Mouse (Mus musculus) forebrain, embryonic 13.5 days (tissue): ENCODE measurements around the gene Olfr1420. TPM values are rescaled to one million over a fixed set of nuclear protein-coding genes. Genes with fewer than 3 reads are reported as not detected.
"Not testable (repeated sequence)": the region's sequence is repeated elsewhere in the genome, so short reads cannot be mapped to it uniquely, and the experiment has no call there.

Experiments used
- ATAC-seq: fragments of 200-750 bp; cut with Nextera tagmentation; 2 replicates; pipeline ENCODE4 v1.8.0; 2017
- H3K27ac ChIP-seq: fragments of 300-500 bp; sonication (generic); 2 replicates; pipeline ENCODE4 v1.5.1; 2015; ENCODE audit warnings: inconsistent platforms, mild to moderate bottlenecking, moderate library complexity
- H3K27me3 ChIP-seq: fragments of 300-500 bp; sonication (generic); 2 replicates; pipeline ENCODE4 v1.6.1; 2015; ENCODE audit warnings: mild to moderate bottlenecking, inconsistent platforms
- H3K36me3 ChIP-seq: fragments of 300-500 bp; sonication (generic); 2 replicates; pipeline ENCODE4 v1.6.1; 2015; ENCODE audit warnings: mild to moderate bottlenecking, inconsistent platforms; ENCODE audit not compliant: poor library complexity, severe bottlenecking
- H3K4me1 ChIP-seq: fragments of 300-500 bp; sonication (generic); 2 replicates; pipeline ENCODE4 v1.6.1; 2015; ENCODE audit warnings: inconsistent platforms
- H3K4me2 ChIP-seq: fragments of 300-500 bp; sonication (generic); 2 replicates; pipeline ENCODE4 v1.6.1; 2015; ENCODE audit warnings: inconsistent platforms, mild to moderate bottlenecking, moderate library complexity
- H3K4me3 ChIP-seq: fragments of 300-500 bp; sonication (generic); 2 replicates; pipeline ENCODE4 v1.5.1; 2015; ENCODE audit warnings: mild to moderate bottlenecking, inconsistent platforms
- H3K9ac ChIP-seq: fragments of 300-500 bp; sonication (generic); 2 replicates; pipeline ENCODE4 v1.6.1; 2015; ENCODE audit warnings: mild to moderate bottlenecking, inconsistent platforms
- H3K9me3 ChIP-seq: fragments of 300-500 bp; sonication (generic); replicated peaks from 2 replicates; pipeline ENCODE4 v1.6.1; 2016; ENCODE audit warnings: inconsistent platforms
- WGBS: fragments of 180-500 bp; shearing (Covaris S2); methylation state at CpG from one replicate; pipeline ENCODE4 v1.1.7; 2015; 5-methylcytosine and 5-hydroxymethylcytosine counted together
- polyA plus RNA-seq: library from polyadenylated mRNA; unstranded; fragments of >200 nt; fragmentation: Nextera tagmentation; extraction: Ambion mirVana; gene quantifications from 2 replicates; pipeline ENCODE4 v1.2.1, GENCODE M21; 2015

Gene Olfr1420
- polyA plus RNA-seq: 0.05 TPM in 1 of 2 replicates, not detected in the other

DNA sequence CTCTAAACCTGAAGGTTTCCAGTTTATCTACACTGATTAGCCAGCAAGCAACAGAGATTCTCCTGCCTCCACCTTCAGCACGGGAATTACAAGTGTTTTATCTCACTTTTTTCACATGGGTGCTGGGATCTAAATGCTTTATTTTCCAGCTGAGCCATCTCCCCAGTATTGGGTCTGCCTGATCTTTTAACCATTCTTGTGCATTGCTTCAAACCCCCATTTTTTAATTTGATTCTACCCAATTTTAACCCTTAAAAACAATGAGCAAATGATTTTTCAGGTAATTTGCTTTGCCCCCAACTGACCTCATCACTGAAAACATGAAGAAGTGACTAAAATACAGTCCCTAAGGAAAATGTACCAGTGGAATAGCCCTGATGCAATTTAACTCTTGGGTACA lies at the start of gene Olfr1420:
Gene Olfr1420, plus strand, starts transcription at position 301 of the 400 bp plus-strand sequence.
- H3K36me3 ChIP-seq: no peaks in the 10 kb centered on the region
- H3K27ac ChIP-seq: no peak within 1 kb of the TSS
- no peak within 1 kb of the TSS for H3K4me3 ChIP-seq
- H3K27me3 ChIP-seq: no peaks in the 10 kb centered on the region
- H3K4me1 ChIP-seq: no peaks in the 10 kb centered on the region
- ATAC-seq: no peak
- H3K4me2 ChIP-seq: no peak within 1 kb of the TSS
- WGBS: 70% methylated on average over 1 of the region's 1 CpGs
- no peak within 1 kb of the TSS for H3K9ac ChIP-seq
- H3K9me3 ChIP-seq: no peaks in the 10 kb centered on the region

DNA sequence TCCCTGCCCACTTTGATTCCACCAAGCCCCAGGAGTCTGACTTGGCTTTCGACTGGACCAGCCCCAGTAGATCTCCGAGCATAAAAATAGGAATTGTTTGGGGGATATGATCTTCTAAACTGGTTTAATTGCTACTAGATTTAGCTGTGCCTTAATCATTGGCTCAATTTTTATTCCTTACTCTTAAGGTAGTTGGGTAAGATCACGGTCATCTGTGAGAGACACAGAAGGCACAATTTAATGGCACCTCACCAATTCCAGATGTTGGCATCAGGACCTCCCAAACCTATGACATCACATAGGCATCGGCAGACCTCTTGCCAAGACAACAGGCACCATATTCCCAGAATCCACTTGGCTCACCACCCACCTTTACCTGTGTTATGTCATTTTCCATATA lies 47.2 kb upstream of the Olfr1420 start, which contains the start of gene Olfr1417:
Gene Olfr1417, minus strand, starts transcription at position 101 of the 400 bp plus-strand sequence.
- ATAC-seq: no peak
- H3K4me3 ChIP-seq: no peak within 1 kb of the TSS
- H3K4me2 ChIP-seq: no peak within 1 kb of the TSS
- no peaks in the 10 kb centered on the region for H3K9me3 ChIP-seq
- no peaks in the 10 kb centered on the region for H3K36me3 ChIP-seq
- H3K27ac ChIP-seq: no peak within 1 kb of the TSS
- no peaks in the 10 kb centered on the region for H3K4me1 ChIP-seq
- no peak within 1 kb of the TSS for H3K9ac ChIP-seq
- 86% methylated on average over 4 of the region's 4 CpGs for WGBS
- H3K27me3 ChIP-seq: no peaks in the 10 kb centered on the region

DNA sequence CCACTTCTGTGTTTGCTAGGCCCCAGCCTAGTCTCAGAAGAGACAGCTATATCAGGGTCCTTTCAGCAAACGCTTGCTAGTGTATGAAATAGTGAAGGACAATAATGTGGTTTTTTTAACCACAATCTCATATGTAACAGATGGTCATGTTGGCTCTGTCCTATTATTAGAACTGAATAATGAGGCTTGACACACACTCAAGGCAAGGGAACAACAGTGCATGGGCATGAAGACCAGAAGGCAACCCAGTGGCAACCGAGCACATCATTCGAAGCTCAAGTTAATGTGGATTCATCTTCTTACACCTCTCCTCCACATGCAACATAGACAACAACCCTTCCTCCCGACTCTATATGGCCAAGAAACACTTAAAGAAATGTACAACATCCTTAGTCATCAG lies 40.0 kb upstream of the Olfr1420 start:
- H3K4me1 ChIP-seq: no peaks in the 10 kb centered on the region
- no peak overlapping the region for H3K4me2 ChIP-seq
- no peak overlapping the region for H3K4me3 ChIP-seq
- no peaks in the 10 kb centered on the region for H3K27me3 ChIP-seq
- no peak overlapping the region for H3K9ac ChIP-seq
- H3K27ac ChIP-seq: no peak overlapping the region
- H3K36me3 ChIP-seq: no peaks in the 10 kb centered on the region
- WGBS: 86% methylated on average over 4 of the region's 4 CpGs
- H3K9me3 ChIP-seq: no peaks in the 10 kb centered on the region
- ATAC-seq: no peak

DNA sequence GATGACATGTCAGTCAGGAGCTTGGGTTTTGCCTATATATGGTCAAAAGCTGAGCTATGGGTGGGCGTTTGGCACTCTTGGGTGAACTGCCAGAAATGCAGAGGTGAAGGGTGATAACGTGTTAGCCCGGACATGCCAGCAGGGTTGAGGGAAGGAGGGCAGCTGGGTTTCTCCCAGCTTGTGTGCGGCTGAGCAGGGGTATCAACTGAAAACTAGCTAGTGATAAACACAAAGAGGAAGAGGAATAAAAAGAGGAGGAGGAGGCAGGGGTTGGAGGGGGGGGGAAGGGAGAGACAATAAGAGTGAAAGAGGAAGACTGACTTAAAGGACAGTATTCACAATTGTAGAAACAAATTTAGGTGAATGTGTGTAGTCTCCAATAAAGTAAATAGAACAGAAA lies 33.7 kb upstream of the Olfr1420 start:
- Histone ChIP-seq H3K27me3 (no peaks in the 10 kb centered on the region), H3K36me3 (no peaks in the 10 kb centered on the region), H3K4me1 (no peaks in the 10 kb centered on the region), H3K9ac (no peak overlapping the region), H3K4me2 (no peak overlapping the region), H3K9me3 (no peaks in the 10 kb centered on the region), H3K27ac (no peak overlapping the region), H3K4me3 (no peak overlapping the region)
- ATAC-seq: no peak
- WGBS: 71% methylated on average over 4 of the region's 4 CpGs

DNA sequence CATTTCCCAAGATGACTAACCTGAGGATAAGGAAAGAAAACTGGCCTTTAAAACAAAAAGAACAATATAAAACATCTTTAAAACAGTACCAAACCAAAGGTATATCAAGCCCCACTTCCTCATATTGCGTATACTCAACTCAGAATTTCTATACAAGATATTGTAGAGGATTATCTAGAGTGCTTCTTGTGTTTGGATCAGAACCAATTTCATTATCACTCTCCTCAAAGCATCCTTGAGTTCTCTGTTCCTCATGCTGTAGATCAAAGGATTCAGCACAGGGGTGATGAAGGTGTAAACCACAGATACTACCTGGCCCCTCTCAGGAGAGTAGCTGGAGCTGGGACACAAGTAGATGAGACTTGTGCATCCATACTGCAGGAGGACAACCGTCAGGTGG lies 31.5 kb upstream of the Olfr1420 start:
- Histone ChIP-seq H3K27ac (no peak overlapping the region), H3K4me3 (no peak overlapping the region), H3K4me1 (no peaks in the 10 kb centered on the region), H3K4me2 (no peak overlapping the region), H3K27me3 (no peaks in the 10 kb centered on the region), H3K9ac (no peak overlapping the region), H3K9me3 (no peaks in the 10 kb centered on the region), H3K36me3 (no peaks in the 10 kb centered on the region)
- WGBS: 92% methylated on average over 2 of the region's 2 CpGs
- no peak for ATAC-seq

DNA sequence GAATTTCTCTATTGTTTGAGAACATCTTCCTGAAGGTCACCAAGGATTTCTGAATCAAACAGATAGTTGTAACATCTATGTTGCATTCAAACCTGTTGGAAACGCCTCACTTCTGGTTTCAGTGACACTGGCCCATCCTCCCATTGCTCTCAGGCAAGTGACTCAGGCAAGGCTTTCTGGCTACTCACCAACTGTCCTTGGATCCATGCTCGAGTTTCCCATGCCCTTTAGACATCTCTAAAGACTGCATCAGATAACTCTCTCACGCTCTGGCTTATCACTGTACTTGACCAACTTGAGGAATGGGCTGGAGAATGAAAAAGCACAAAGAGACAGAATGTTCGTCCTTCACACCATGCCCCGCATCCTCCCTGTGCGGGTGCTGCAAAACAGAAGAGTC lies 29.9 kb upstream of the Olfr1420 start:
- WGBS: 83% methylated on average over 6 of the region's 6 CpGs
- Histone ChIP-seq H3K27me3 (no peaks in the 10 kb centered on the region), H3K4me3 (no peak overlapping the region), H3K9me3 (no peaks in the 10 kb centered on the region), H3K4me2 (no peak overlapping the region), H3K36me3 (no peaks in the 10 kb centered on the region), H3K27ac (no peak overlapping the region), H3K9ac (no peak overlapping the region), H3K4me1 (no peaks in the 10 kb centered on the region)
- no peak for ATAC-seq

DNA sequence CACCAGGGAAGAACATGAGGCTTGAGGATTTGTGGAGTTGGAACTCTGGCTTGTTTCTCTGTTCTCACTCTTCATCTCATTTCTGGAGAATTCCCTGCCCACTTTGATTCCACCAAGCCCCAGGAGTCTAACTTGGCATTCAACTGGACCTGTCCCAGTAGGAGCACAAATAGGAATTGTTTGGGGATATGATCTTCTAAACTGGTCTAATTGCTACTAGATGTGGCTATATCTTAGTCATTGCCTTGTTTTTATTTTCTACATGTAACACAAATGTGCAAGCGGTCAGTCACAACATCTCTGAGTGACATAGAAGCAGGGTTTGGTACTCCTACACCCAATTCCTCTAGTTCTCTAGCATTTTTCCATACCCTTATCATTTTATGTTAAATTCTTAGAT lies 25.4 kb upstream of the Olfr1420 start, which contains the start of gene Olfr1418:
Gene Olfr1418, minus strand, starts transcription at position 101 of the 400 bp plus-strand sequence.
- H3K9ac ChIP-seq: no peak within 1 kb of the TSS
- H3K4me2 ChIP-seq: no peak within 1 kb of the TSS
- H3K4me3 ChIP-seq: no peak within 1 kb of the TSS
- no peaks in the 10 kb centered on the region for H3K36me3 ChIP-seq
- peaks cover 3% of the 10 kb centered on the region; the same call in 1 of the 2 replicates for H3K9me3 ChIP-seq
- H3K27me3 ChIP-seq: no peaks in the 10 kb centered on the region
- no peaks in the 10 kb centered on the region for H3K4me1 ChIP-seq
- H3K27ac ChIP-seq: no peak within 1 kb of the TSS
- WGBS: 83% methylated on average over 1 of the region's 1 CpGs
- no peak for ATAC-seq

DNA sequence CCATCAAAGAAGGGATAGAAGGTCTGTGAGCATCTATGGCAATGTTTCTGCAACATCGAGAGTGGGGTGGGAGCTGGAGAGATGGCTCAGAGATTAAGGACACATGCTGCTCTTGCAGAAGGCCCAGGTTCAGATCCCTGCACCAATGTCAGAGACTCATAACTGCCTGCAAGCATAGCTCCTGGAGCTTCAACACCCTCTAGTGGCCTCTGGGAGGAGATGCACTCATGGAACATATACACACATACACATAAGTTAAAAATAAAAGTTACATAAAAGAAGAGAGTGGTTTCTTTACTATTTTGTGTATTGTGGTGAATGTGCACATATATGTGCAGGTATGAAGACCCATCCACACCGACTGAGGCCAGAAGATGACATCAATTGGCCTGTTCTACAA lies 18.5 kb upstream of the Olfr1420 start:
- 87% methylated on average over 2 of the region's 2 CpGs for WGBS
- Histone ChIP-seq H3K9ac (no peak overlapping the region), H3K36me3 (no peaks in the 10 kb centered on the region), H3K9me3 (peaks cover 9% of the 10 kb centered on the region), H3K27ac (no peak overlapping the region), H3K4me1 (no peaks in the 10 kb centered on the region), H3K4me3 (no peak overlapping the region), H3K4me2 (no peak overlapping the region), H3K27me3 (no peaks in the 10 kb centered on the region)
- ATAC-seq: no peak

DNA sequence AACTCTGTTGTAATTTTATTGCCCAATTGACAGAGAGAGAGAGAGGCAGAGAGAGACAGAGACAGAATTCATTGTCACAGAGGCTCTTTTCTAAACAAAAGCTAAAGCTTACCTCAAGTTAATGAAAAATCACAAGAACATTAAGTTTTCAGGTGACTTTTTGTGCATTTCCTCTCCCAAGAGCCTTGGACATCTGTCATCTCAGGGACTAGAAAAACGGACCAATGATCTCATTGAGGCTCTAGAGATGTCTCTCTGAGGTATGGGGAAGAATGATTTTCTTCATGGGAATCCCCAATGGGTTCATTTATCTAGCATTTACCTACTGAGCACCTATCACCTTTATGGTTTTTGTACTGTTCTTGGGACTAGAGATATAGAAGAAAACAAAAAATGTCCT lies 11.4 kb upstream of the Olfr1420 start, which contains the start of gene Olfr1419:
Gene Olfr1419, minus strand, starts transcription at position 101 of the 400 bp plus-strand sequence.
- Histone ChIP-seq H3K27ac (no peak within 1 kb of the TSS), H3K9ac (no peak within 1 kb of the TSS), H3K27me3 (no peaks in the 10 kb centered on the region), H3K4me2 (no peak within 1 kb of the TSS), H3K36me3 (no peaks in the 10 kb centered on the region), H3K9me3 (no peaks in the 10 kb centered on the region), H3K4me1 (no peaks in the 10 kb centered on the region), H3K4me3 (no peak within 1 kb of the TSS)
- ATAC-seq: no peak
- 41% methylated on average over 1 of the region's 1 CpGs for WGBS

DNA sequence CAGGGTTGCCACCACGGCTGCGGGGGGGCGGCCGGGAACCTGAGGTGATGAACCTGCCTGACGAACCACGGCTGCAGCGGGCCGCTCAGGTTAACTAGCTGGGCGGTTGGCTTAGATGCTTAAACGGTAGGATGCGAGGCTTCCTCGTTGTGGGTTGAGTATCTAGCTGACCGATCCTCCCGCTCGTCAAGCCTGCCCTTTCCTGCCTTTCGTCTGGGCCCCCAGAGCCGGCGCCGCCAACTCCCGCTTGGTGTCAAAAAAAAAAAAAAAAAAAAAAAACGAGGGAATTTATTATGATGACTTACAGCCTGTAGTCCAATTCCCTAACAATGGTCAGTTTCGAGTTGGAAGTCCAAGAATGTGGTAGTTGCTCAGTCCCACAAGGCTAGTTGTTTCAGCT lies 8.0 kb upstream of the Olfr1420 start:
- ATAC-seq, H3K27ac ChIP-seq, H3K4me3 ChIP-seq, H3K4me1 ChIP-seq, H3K9ac ChIP-seq, H3K4me2 ChIP-seq, H3K36me3 ChIP-seq, H3K27me3 ChIP-seq, H3K9me3 ChIP-seq: not testable (repeated sequence)
- WGBS: 60% methylated on average over 22 of the region's 22 CpGs

DNA sequence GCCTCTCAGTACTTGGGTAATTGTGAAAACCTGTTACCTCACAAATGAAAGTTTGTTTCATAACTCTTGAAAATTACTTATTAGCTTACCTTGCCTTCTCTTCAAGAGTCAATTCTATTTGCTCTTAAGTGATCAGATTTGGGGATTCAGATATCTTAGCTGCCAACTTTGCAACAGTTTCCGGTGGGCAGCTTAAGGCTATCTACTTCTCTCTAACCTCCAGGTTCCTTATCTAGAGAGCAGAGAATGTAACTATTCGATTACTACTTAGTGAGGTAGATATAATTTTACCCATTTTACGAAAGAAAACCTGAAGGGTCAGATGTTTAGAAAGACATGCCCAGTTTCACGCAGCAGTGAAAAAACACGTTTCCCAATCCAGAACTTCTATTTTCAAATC lies 24.7 kb downstream of the Olfr1420 start:
- H3K9ac ChIP-seq: 0 out of 2 replicates have a peak overlapping the region, but pooled peaks have one; percentile 67
- no peak for ATAC-seq
- WGBS: 94% methylated on average over 5 of the region's 5 CpGs

DNA sequence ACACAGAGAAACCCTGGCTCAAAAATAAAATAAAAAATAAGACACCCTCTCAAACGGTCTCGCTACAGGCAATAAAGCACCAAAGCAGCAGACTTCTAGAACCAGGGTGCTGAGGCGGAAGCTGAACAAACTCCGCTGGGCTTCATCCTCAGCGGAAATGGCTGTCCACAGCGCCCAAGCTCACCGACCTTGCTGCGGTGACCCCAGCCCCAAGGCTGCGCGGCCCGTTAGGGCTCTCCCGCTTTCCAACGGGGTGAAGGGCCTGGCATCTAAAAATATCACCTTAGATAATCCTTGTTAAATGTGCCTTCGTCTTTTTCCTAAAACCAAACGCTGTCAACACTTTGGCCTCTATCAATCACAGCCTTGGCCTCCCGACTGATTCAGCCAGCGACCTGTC lies 25.2 kb downstream of the Olfr1420 start:
- H3K4me3 ChIP-seq: peak overlapping the region; percentile 87
- H3K9me3 ChIP-seq: no peaks in the 10 kb centered on the region
- H3K4me2 ChIP-seq: peak overlapping the region; percentile 82
- WGBS: 2% methylated on average over 17 of the region's 17 CpGs
- no peaks in the 10 kb centered on the region for H3K27me3 ChIP-seq
- H3K9ac ChIP-seq: peak overlapping the region; percentile 67
- peak; percentile 31 for ATAC-seq
- H3K36me3 ChIP-seq: peaks cover 11% of the 10 kb centered on the region; the same call in 1 of the 2 replicates
- H3K4me1 ChIP-seq: peaks cover 41% of the 10 kb centered on the region
- H3K27ac ChIP-seq: peak overlapping the region; percentile 85

More for the DNA sequence above, 24.7 kb downstream of the Olfr1420 start:
- H3K4me3 ChIP-seq: peak overlapping the region; percentile 87
- no peaks in the 10 kb centered on the region for H3K9me3 ChIP-seq
- peak overlapping the region; percentile 82 for H3K4me2 ChIP-seq
- peaks cover 35% of the 10 kb centered on the region for H3K4me1 ChIP-seq
- peaks cover 11% of the 10 kb centered on the region; the same call in 1 of the 2 replicates for H3K36me3 ChIP-seq
- no peaks in the 10 kb centered on the region for H3K27me3 ChIP-seq
- no peak overlapping the region for H3K27ac ChIP-seq

DNA sequence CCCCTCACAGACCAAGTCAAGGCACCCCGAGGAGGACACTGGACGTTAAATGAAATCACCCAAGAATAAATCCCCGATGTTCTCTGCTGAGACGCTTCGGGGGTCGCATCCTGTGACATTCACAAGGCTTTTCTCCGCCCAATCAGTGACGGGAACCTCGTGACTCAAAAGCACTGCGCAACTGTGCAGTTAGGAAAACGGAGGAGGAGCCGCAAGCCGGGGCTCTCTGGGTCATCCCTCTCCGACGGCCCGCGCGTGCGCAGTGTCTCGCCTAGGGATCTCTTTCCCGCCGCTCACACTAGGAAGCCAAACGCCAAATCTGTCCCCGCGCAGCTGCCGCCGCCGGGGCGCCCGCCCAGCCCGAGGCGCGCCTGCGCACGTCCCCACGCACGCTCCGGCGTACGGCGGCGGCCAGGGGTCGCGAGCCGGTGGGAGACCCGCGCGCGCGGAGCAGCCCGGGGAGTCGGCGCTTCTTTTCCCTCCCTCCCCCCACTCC lies 25.7 kb downstream of the Olfr1420 start, which contains the start of gene Patl1:
Gene Patl1, plus strand, starts transcription at position 363 of the 496 bp plus-strand sequence.
- Histone ChIP-seq H3K27ac (peak within 1 kb of the TSS; percentile 85), H3K4me1 (peaks cover 42% of the 10 kb centered on the region), H3K4me2 (peak within 1 kb of the TSS; percentile 82), H3K9me3 (no peaks in the 10 kb centered on the region), H3K4me3 (peak within 1 kb of the TSS; percentile 87), H3K9ac (peak within 1 kb of the TSS; percentile 87), H3K36me3 (peaks cover 11% of the 10 kb centered on the region; the same call in 1 of the 2 replicates), H3K27me3 (no peaks in the 10 kb centered on the region)
- ATAC-seq: peak; percentile 98
- WGBS: under 1% methylated on average over 48 of the region's 53 CpGs
